ENCODE assay signal across 8 mouse cellular contexts in genomic region chr10:69212542-69213440, GRCm38 (mm10). TPM values are rescaled to one million over a fixed set of nuclear protein-coding genes. Genes with fewer than 3 reads are reported as not detected.
A peak's percentile ranks its signal among the peaks of the same experiment; 100 is the strongest.
DNase-seq lines count a peak whose midpoint lies in the region; ATAC-seq lines count a peak whose summit lies in the region.

TSS of gene A930033H14Rik (minus strand) at chr10:69213098.

- peak; percentile 73 for ATAC-seq in common myeloid progenitor, adult 5-6 weeks (replicated peaks; ENCODE audit: low read depth, poor library complexity, severe bottlenecking)
- peak; percentile 75 for ATAC-seq in megakaryocyte, adult 5-6 weeks (ENCODE audit: poor library complexity, severe bottlenecking)

- peak; percentile 37 for DNase-seq in T-cell, adult 2 months (ENCODE audit: low spot score)
- DNase-seq in gastrocnemius, postnatal 10 days, result peak; percentile 84
- peak; percentile 42 for DNase-seq in induced T-regulatory cell, adult 2 months (ENCODE audit: low read depth)
- peak; percentile 47 to 61 for DNase-seq in left cerebral cortex, adult 8-10 months (ENCODE audit: low spot score in 2 of 2)
- peak; percentile 84 for DNase-seq in retina, postnatal 7 days (ENCODE audit: low read depth, low spot score)
- peak; percentile 61 for DNase-seq in thymus, postnatal 4 days

RNA-seq across cellular contexts. Expression of gene A930033H14Rik, which starts in this region (rescaled TPM):
- total RNA-seq in common myeloid progenitor, adult 5-6 weeks (2017), result 1.3 and 4.2 TPM in 2 replicates
- 1 to 10 TPM; 3.3 to 6.2 TPM for total RNA-seq in gastrocnemius, postnatal 10 days (2021)
- total RNA-seq in left cerebral cortex, adult 8-10 months (2022), result 1 to 10 TPM; 2.3 to 3.3 (median 2.9) TPM
- 0.33 and 1.1 TPM in 2 replicates for total RNA-seq in megakaryocyte, adult 5-6 weeks (2015)
- 0.37 TPM in 2 replicates for total RNA-seq in megakaryocyte, adult 5-6 weeks (2017)

Comparison
In these comparisons a context has a peak if more than half of its experiments do, and no peak if none do; other contexts are left out.
1. Peak in every context shown above with its lines: DNase-seq and ATAC-seq.